Mouse (Mus musculus) kidney, adult 8-10 months (tissue): ENCODE results near the gene Slc22a20.
A peak's percentile ranks its signal among the peaks of the same experiment; 100 is the strongest.

Experiments used
- DNase-seq, 2 experiments: peaks; one replicate each; pipeline ENCODE4 v3.0.0; 2022

The Slc22a20 gene

DNA sequence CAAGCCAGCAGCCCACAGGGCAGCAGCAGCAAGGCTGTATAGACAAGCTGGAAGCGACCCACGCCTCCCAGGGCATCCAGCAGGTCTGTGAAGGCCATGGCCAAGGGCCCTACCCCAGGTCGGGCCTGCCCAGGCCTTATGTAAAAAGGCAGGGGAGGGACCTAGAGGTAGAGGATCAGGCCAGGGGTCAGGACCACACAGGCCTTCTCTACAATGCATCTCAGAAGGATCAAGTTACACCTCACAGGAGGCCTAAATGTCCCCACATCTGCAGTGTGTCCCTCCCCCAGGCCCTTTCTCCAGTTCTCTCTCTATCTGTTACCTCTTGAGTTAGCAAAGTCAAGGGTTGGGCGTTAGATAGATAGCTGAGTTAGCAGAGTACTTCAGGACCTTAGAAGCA is at the start of gene Slc22a20:
Slc22a20 (minus strand) TSS at position 101 of the 400 bp plus-strand sequence.
- DNase-seq = no peak

DNA sequence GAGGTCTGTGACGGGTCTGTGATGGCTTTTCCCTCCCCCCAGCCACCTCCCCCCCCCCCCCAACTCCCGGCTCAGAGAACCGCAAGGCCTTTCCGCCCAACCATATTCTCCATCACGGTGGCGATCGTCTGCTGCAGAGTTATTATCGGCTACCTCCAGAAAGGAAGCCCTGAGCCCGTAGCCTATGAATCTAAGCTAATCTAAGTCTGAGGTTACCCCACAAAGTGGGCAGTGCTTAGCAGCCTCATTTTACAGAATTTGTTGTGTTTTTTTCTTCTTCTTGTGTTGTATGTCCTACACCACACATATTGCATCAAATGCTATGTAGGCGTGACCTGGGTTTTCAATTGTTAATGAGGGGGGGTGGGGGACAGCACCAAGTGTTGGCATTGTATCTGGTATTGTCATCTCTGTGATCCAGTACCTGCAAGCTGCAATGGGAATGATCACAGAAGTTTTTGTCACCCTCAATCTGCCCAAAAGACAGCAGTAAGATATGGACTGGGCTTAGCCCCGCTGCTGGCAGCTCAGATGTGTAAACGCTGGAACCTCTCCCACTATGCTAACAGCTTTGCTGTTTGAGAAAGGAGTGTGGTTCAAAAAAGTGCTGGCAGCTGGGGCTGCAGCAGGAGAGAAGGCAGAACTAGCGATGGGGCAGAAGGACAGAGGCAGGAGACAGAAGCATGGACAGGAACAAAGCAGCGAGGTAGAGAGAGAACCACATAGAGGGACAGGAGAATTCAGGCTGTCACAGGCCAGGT is 44.8 kb upstream of the Slc22a20 start:
- DNase-seq = no peak

DNA sequence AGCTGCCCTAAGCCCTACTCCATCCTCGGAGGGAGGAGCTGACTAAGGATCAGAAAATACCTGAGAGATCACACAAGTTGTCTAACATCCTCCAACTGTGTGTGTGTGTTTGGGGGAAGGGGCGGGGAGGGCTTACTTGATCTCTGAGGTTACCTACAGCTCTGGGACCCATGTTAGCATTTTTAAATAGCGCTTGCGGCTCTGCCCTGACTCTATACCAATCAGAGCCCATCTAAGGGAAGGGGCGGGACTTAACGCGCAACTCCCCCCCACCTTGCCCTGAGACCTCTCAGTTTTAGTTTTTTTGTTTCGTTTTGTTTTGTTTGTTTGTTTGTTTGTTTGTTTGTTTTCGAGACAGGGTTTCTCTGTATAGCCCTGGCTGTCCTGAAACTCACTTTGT is 43.5 kb upstream of the Slc22a20 start:
- no peak for DNase-seq

DNA sequence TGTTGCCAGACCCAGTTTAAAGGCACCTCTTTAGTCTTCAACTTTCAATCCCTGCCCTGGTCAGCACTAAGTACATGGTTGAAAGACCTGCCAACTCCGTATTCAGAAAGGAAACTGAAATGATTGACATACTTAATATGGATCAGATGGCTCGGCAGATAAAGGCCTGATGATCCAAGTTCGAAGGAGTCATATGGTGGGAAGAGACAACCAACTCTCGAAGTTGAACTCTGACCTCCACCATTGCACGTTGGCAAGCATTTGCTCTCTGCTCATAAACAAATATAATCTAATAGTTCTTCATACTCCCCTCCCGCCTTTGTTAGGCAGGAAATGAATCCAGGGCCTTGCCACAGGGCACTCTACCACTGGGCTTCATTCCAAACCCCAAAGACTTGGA is 43.0 kb upstream of the Slc22a20 start:
- no peak for DNase-seq

DNA sequence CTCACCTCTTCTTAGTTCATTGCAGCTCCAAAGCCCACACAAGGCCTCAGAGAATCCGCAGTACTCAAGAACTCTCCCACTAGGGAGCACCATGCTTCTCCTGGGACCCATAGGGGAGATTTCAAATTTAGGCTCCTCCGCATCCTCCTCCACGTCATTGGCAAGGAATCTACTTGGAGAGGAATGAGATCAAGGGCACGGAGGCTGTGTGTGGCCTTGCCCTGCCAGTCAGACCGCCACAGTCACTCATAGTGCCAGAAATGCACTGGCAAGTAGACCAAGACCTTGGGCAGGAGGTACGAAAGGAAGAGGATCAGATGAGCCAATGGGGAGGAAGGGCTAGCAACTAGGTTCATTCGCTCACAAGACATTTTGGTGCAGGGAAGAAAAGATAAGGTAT is 38.0 kb upstream of the Slc22a20 start:
- DNase-seq = no peak

DNA sequence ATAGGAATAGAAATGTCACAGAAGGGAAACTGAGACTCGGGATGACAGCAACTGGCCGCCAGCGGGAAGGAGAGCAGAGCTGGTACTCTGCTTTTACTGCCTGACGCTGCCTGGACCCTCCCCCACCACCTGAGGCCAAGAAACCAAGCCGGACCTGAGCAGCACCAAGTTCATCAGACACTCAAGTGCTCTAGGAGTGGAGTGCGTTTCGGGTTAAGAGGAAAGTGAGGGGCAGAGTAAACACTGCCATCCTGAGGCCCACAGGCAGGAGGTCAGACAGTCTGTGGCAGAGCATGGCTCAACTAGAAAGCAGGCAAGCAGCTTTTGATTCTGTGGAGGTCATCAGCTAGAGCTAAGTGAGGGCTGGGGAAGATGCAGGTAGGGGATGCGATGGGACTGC is 37.1 kb upstream of the Slc22a20 start:
- DNase-seq = no peak

DNA sequence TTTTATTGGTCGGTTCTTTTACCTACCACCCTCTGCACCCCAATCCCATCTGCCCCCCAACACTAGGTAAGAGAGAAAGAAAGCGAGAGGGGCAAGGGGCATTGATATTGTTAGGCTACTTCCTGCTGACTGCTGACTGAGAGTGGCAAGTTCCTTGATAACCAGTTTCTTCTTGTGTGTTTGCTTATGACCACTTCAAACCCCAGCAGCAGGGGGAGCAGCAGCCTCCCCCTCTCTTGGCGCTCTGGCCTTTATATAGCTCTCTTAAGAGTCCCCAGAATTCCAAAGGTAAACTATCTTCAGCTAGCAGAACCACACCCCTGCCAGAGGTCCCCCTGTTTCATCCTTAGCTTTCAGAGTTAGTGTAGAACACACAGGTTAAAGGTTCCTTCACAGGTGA is 34.3 kb upstream of the Slc22a20 start:
- no peak for DNase-seq

DNA sequence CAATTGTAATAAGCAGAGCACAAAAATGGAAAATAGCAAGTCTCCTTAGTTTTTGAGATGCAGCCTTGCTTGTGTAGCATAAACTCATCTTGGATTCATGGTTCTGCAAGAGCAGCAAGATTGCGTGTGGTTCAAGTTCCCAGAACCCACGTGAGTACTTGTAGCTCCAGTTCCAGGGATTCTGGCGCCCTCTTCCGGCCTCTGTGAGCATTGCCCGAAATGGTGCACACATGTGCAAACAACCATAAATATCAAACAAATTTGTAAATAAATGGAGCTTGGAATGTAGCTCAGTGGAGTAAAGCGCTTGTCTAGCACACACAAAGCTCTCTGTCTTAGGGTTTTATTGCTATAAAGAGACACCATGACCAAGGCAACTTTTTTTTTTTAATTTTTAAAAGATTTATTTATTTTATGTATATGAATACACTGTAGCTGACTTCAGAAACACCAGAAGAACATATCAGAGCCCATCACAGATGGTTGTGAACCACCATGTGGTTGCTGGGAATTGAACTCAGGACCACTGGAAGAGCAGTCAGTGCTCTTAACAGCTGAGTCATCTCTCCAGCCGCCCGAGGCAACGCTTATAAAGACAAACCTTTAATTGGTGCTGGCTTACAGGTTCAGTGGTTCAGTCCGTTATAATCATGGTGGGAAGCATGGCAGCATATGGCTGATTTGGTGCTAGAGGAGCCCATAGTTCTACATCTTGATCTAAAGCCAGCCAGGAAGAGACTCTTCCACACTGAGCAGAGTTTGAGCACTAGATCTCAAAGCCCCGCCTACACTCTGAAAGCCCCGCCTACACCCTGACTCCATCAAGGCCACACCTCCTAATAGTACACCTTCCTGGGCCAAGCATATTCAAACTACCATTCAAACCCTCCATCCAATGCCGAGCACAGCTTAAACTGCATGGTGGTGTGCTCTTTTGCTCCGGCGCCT is 32.5 kb upstream of the Slc22a20 start:
- peak; percentile 82 to 93 for DNase-seq

DNA sequence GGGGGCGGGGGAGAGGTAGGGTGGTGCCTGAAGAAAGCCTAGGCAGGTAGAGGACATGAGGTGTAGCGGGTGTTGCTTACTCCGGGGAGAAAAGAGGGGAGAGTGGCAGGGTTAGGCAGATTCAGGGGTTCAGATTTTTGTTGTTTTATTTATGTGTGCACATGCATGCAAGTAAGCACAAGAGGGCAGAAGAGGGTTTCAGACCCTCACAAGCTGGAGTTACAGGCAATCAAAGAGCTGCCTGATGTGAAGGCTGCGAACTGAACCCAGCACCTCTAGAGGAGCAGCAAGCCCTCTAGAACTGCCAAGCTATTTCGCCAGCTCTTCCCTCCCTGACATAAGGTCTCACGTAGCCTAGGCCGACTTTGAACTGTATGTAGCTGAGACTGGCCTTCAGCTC is 30.6 kb upstream of the Slc22a20 start:
- no peak for DNase-seq

DNA sequence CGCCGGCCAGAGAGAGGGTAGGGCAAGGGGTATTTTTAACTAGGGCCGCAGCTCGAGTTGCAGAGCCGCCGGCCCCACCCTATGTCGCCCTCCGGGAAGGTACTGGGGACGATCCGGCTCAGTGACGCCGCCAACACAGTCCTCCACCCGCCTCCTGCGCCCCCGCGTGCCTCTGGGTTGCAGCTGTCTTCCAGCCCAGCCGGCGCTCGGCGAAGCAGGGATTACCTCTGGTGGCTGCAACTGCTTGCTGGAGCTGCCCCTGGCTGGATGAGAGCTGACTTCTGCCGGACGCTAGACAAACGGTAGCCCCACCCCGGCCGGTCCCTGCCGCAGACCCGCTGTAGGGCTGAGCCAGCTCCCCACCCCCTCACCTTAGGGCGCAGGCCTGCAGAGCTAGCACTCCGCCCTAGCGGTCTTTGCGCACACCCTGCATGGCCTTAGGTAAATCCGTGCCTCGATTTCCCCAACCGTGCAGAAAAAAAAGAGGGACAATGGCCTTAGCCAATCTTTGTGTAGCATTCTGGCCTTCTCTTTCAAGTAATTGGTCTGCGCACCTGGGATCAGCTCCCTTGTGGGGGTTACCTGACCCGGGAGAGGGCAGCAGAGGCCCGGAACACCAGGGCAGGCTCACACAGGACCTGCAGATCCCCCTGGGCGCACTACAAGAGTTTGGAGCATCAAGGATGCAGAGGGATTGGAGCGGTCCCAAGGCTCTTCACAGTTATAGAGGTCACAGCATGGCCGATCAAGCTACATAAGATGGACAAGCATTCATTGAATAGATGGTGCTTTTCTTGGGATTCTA is 29.8 kb upstream of the Slc22a20 start, which contains the start of gene Capn1:
Capn1 (minus strand) TSS at position 387 of the 805 bp plus-strand sequence.
- DNase-seq = peak; percentile 47 to 58

DNA sequence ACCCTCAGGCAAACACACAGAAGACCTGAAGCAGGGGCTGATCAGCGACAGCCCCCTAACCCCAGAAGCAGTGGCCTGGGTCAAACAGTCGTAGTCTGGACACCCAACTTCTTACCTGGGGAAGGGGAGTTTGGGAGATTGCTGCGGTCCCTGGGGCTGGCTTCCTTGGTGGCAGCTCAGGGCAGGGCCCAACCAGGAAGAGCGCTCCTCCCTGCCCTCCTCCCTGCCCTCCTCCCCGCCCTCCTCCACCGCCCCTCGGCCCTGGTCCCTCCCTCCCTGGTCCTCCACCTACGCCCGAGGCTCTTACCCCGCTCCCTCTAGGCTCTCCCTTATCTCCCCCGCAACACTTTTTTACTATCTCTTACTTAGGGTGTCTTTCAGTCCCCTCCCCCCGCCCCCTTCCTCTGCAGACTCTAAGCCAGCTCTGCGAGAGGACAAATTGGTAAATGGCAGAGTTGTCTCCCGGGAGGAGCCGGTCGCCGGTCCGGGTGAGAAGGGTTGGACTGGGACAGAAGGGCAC is 29.1 kb upstream of the Slc22a20 start:
- peak in 1 of 2 experiments; percentile 25 for DNase-seq

DNA sequence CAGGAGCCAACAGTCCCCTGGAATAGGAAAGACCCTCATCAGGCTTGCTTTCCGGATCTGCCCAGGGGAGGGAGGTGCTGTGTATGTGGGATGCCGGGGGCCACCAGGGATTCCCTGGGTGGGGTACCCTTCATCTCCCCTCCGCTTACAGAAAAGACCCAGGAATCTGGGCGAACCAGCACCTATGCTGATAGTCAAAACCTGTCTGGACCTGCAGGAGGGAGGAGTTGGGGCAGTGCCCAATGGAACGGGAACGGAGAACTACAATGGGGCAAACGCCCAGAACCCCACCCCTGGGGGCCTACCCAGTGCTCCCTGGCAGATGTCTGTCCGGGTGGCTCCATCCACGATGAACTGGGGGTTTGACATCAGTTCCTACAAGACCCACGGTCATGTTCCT is 27.7 kb upstream of the Slc22a20 start:
- DNase-seq = no peak

DNA sequence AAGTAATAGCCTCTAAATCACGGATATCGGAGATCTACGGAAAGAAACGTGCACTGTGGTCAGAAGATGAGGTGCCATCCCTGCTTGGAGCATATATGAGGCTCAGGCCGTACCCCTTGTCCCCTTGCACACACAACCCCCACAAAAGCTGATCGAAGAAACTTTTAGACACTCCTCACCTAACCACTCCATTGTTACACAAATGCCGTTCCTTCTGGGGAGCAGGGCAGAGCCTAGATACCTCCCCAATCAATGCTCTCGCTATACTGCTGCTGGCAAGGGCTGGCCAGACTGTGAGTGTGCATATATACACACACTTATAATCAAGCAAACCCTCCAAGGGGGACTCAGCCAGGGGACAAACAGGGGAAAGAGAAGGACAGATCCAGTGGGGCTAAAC is 23.2 kb upstream of the Slc22a20 start:
- DNase-seq = no peak

DNA sequence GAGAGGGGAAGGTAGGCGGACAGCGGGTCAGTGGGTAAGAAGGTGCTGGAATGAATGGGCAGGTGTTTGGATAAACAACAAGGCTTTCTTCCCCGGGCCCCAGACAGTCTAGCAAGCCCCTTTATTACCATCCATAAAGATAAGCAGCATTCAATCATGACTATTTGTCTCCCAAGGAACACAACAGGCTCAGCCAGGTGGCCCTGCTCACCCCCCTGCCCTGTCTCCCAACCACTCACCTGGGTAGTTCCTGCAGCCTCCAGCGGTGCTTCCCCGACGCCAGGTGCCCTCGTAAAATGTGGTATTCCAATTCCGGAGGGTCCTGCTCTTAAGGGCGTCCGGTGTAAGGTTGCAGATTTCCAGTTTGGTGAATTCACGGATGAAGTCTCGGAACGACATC is 21.1 kb upstream of the Slc22a20 start:
- DNase-seq = no peak

DNA sequence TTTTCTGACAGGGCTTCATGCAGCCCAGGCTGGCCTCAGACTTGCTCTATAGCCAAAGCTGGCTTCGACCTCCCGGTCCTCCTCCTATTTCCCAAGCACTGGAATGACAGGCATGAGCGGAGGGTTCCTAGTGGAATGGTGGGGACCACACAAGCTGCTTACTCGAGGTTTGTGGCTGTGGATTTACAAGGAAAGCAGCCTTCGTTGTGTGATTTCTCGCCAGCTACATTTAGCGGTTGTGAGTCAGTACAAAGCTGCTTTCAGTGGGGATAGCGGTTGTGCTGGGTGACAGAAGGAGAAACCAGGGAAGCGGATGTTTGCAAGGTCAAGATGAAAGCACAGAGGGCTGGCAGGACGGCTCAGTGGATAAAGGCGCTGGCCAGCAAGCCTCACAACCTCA is 19.6 kb upstream of the Slc22a20 start:
- DNase-seq = no peak

DNA sequence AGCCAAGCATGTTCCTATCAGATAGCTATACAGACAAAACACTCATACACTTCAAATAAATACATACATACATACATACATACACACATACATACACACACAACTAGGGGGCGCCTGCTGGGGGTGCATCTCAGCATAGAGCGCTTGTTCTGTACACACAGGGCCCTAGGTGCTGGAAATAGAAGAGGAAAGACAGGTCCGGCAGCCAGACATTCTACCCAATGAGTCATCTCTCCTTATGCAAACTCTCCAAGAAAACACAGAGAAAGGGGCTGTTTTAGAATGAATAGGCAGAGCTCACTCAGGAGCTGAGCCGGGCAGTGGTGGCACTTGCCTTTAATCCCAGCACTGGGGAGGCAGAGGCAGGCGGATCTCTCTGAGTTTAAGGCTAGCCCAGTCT is 14.0 kb upstream of the Slc22a20 start:
- DNase-seq = no peak

DNA sequence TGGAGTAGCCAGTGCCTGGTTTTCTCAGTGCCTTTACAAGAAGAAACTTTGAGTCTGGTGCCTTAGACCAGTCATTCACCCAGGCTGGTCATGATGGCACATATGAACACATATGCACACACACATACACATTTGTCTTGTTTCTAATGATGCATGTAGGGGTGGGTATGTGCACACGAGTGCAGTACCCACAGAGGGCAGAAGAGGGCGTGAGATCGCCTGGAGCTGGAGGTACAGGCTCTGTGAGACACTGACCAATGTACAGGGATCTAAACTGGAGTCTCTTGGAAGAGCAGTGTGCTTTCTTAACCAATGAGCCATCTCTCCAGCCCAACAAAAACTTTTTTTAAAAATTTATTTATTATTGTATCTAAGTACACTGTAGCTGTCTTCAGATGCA is 12.2 kb upstream of the Slc22a20 start:
- DNase-seq = no peak

DNA sequence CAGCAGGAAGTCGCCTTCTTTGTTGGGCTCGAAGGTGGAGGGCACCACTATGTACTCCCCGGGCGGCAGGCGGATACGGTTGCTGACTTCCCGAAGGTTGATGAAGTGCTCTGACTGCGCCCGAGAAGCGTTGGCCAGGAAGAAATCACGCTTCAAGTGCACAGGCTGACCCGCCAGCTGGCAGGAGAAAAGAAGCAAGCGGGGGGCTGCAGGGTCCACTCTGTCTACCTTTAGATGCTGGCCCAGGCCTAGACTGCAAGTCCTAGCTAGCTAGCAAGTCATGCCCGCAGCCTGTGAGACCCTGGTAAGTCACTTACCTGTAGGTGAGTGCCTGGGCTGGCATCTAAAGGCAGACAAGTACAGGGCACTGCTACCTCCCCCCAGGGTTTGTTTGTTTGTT is 8.8 kb upstream of the Slc22a20 start:
- DNase-seq = no peak

DNA sequence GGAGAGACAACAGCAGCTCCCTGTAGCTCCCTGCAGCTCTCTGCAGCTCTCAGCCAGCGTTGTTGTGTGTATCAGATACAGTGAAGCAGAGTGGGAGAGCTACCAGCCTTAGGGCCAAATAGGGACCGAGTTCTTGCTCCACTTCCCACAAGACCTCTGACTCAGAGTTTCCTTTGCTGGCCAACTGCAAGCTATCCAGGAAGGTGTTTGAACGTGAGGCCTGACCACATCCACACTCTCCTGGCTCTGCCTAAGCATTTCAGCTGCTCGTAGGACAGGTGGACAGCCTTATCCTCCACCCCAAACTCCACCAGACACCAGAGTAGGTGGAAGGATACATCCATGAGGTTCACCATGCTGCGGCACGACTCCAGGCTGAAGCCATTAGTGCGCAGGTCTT is 6.1 kb upstream of the Slc22a20 start:
- DNase-seq = no peak

DNA sequence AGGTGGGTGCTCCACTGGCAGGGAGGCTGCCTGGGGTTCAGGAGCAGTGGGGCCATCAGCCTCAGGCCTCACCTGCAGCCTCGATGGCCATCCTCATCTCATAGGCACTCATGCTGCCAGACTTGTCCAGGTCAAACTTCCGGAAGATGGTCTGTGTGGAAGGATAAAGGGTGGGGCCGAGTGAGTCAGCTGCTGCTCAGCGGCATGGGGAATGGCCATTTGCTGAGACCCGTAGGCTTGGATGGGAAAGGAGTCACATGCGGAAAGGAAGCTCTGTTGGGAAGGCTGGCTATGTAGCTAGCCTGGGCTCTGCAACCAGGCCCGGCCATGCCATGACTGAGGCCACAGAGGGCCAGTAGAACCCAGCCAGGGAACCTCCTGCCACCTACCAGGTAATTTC is 5.5 kb upstream of the Slc22a20 start:
- DNase-seq = no peak

DNA sequence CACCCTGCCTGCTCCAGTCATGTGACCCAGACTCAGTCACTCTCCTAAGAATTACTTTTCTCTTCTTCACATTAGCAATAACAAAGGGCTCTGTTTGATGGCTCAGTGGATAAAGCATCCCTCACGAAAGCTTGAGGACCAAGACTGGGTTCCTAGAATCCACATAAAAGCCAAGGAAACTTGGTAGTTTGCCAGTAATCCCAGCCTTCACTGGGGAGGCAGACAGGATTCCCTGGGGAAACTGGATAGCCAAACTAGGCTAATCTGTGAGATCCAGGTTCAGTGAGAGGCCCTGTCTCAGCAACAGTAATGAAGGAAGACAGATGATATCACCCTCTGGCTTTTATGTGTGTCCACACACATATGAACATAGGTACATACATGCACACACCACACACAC is 5.0 kb upstream of the Slc22a20 start:
- DNase-seq = no peak

DNA sequence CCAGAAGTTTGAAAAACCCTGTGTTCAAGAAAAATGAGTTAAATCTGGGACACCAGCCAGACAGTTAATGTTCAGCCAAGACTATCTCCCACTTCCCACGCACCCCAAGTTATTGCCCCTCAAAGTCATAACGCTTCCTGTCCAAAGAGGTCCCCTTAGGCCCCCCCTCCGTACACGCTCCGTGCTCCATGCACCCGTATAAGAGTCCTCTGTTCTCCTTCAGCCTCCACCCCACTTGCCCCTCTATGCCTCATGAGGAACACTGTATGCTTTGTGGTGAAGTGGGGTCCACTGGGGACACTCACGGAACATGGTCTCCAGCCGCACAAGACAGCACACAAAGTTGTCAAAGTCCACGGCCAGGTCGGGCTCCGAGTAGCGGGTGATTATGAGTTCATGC is 4.1 kb upstream of the Slc22a20 start:
- no peak for DNase-seq

DNA sequence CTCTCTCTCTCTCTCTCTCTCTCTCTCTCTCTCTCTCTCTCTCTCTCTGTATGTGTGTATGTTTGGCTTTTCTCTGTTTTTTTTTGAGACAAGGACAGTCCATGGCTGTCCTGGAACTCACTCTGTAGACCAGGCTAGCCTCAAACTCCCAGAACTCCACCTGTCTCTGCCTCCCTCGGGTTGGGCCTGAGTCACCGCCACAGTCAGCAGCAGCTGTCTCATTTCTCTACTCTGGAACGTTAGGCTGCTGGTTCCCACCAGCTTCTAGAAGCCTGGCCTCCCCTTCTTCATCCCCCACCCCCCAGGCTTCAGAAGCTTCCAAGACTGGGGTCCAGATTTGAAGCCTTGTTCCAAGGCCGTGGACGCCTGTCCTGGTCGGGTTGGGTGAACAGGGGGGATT is 3.6 kb upstream of the Slc22a20 start:
- no peak for DNase-seq
